Mouse (Mus musculus): Measurements from ENCODE around the gene Aup1. TPM values are rescaled to one million over a fixed set of nuclear protein-coding genes. Genes with fewer than 3 reads are reported as not detected.

The Aup1 gene
- polyA plus RNA-seq, 1 experiment: 1,695 TPM

- Histone ChIP-seq H3K4me3 (replicated peaks) (peak overlapping the region; percentile 14), H3K4me1 (peaks cover 97% of the 10 kb centered on the region), H3K9me3 (no peaks in the 10 kb centered on the region), H3K36me3 (replicated peaks; ENCODE audit: low read length) (peaks cover 20% of the 10 kb centered on the region), H3K27me3 (replicated peaks) (no peaks in the 10 kb centered on the region)
- TF ChIP-seq GATA1 (IDR thresholded peaks at IDR 0.05; ENCODE audit: borderline replicate concordance, low read length): no peak
- no peak for TF ChIP-seq FLI1 (IDR thresholded peaks at IDR 0.05; ENCODE audit: low read length)
Observed at GRCm38 (mm10) chr6:83025221-83025620, 29.1 kb upstream of the Aup1 start.

DNA sequence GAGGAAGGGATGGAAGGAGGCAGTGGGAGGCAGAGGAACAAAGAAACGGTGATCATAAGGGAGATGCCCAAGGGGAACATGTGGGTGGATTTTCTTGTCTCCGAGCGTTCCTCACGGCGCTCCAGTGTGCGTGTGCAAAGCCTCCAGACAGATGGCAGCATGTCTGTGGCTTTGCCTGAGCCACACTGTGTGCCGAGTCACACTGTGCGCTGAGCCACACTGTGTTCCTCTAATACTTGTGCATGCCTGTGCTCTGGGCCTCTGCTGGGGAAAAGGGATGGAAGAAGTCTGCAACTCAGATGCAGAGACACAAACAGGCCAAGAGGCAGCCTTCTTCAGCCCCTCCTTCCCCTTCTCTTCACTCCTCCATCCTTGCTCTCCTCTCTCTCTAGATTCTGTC is 27.0 kb upstream of the Aup1 start:
- no peak for TF ChIP-seq FLI1 (IDR thresholded peaks at IDR 0.05; ENCODE audit: low read length)
- TF ChIP-seq GATA1 (IDR thresholded peaks at IDR 0.05; ENCODE audit: borderline replicate concordance, low read length): no peak
- H3K27me3 ChIP-seq (replicated peaks): no peaks in the 10 kb centered on the region
- H3K4me3 ChIP-seq (replicated peaks): peak overlapping the region; percentile 83
- no peaks in the 10 kb centered on the region for H3K9me3 ChIP-seq
- peaks cover 97% of the 10 kb centered on the region for H3K4me1 ChIP-seq
- H3K36me3 ChIP-seq (replicated peaks; ENCODE audit: low read length): peaks cover 41% of the 10 kb centered on the region

DNA sequence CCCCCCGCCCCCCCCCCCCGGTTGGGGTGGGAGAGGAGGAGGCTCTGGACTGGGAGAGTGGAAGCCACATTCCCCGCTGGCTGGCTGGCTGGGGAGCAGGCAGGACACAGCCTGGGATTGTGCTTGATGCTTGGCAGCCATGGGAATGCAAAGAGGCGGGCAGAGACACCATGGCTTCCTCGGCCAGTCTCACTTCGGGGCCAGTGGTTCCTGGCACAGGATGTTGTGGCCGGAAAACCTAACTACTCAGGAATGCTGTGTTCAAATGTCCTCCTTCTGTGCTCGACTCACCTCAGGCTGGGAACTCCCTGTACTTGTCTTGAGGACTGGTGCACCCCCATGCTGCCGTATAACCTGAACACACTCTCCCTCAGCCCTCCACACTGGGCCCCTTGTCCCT is 26.6 kb upstream of the Aup1 start:
- Histone ChIP-seq H3K9me3 (no peaks in the 10 kb centered on the region), H3K27me3 (replicated peaks) (no peaks in the 10 kb centered on the region), H3K36me3 (replicated peaks; ENCODE audit: low read length) (peaks cover 45% of the 10 kb centered on the region), H3K4me1 (peaks cover 95% of the 10 kb centered on the region), H3K4me3 (replicated peaks) (peak overlapping the region; percentile 83)
- TF ChIP-seq GATA1 (IDR thresholded peaks at IDR 0.05; ENCODE audit: borderline replicate concordance, low read length): no peak
- no peak for TF ChIP-seq FLI1 (IDR thresholded peaks at IDR 0.05; ENCODE audit: low read length)

- H3K27me3 ChIP-seq (replicated peaks): no peaks in the 10 kb centered on the region
- peaks cover 46% of the 10 kb centered on the region for H3K36me3 ChIP-seq (replicated peaks; ENCODE audit: low read length)
- H3K4me3 ChIP-seq (replicated peaks): peak overlapping the region; percentile 50
- no peak for TF ChIP-seq GATA1 (IDR thresholded peaks at IDR 0.05; ENCODE audit: borderline replicate concordance, low read length)
- H3K9me3 ChIP-seq: no peaks in the 10 kb centered on the region
- peaks cover 89% of the 10 kb centered on the region for H3K4me1 ChIP-seq
Observed at GRCm38 (mm10) chr6:83029777-83030176, 24.5 kb upstream of the Aup1 start.

GRCm38 (mm10) chr6:83031111-83031510 is 23.2 kb upstream of the Aup1 start:
- no peaks in the 10 kb centered on the region for H3K27me3 ChIP-seq (replicated peaks)
- peak overlapping the region; percentile 92 for H3K4me3 ChIP-seq (replicated peaks)
- peaks cover 53% of the 10 kb centered on the region for H3K36me3 ChIP-seq (replicated peaks; ENCODE audit: low read length)
- peaks cover 91% of the 10 kb centered on the region for H3K4me1 ChIP-seq
- no peak for TF ChIP-seq GATA1 (IDR thresholded peaks at IDR 0.05; ENCODE audit: borderline replicate concordance, low read length)
- no peak for TF ChIP-seq FLI1 (IDR thresholded peaks at IDR 0.05; ENCODE audit: low read length)
- no peaks in the 10 kb centered on the region for H3K9me3 ChIP-seq

GRCm38 (mm10) chr6:83031921-83032590 is 22.3 kb upstream of the Aup1 start:
- H3K4me1 ChIP-seq: peaks cover 89% of the 10 kb centered on the region
- TF ChIP-seq FLI1 (IDR thresholded peaks at IDR 0.05; ENCODE audit: low read length) (no peak), GATA1 (IDR thresholded peaks at IDR 0.05; ENCODE audit: borderline replicate concordance, low read length) (no peak)
- H3K4me3 ChIP-seq (replicated peaks): peak overlapping the region; percentile 92
- H3K36me3 ChIP-seq (replicated peaks; ENCODE audit: low read length): peaks cover 53% of the 10 kb centered on the region
- H3K27me3 ChIP-seq (replicated peaks): no peaks in the 10 kb centered on the region
- no peaks in the 10 kb centered on the region for H3K9me3 ChIP-seq

DNA sequence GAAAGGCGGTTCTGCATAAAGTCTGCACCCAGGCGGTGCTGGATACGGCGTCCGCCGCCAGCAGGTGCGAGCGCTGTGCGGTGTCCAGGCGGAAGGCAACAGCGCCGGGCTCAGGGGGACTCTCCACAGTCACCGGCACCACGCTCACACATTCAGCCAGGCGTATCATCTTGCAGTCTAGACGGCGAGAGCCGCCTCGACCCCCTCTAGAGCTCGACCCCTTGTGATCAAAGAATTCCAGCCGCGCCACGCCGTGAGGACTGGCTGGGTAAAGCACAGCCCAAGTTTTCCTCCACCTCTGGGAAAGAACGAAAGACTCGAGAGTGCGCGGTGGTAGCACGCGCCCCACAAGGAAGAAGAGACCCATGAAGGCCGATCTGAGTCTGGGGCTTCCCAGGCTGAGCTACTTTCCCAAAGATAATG is 21.5 kb upstream of the Aup1 start:
- peak overlapping the region; percentile 92 for H3K4me3 ChIP-seq (replicated peaks)
- no peaks in the 10 kb centered on the region for H3K27me3 ChIP-seq (replicated peaks)
- no peaks in the 10 kb centered on the region for H3K9me3 ChIP-seq
- H3K4me1 ChIP-seq: peaks cover 88% of the 10 kb centered on the region
- TF ChIP-seq FLI1 (IDR thresholded peaks at IDR 0.05; ENCODE audit: low read length): no peak
- no peak for TF ChIP-seq GATA1 (IDR thresholded peaks at IDR 0.05; ENCODE audit: borderline replicate concordance, low read length)
- peaks cover 58% of the 10 kb centered on the region for H3K36me3 ChIP-seq (replicated peaks; ENCODE audit: low read length)

DNA sequence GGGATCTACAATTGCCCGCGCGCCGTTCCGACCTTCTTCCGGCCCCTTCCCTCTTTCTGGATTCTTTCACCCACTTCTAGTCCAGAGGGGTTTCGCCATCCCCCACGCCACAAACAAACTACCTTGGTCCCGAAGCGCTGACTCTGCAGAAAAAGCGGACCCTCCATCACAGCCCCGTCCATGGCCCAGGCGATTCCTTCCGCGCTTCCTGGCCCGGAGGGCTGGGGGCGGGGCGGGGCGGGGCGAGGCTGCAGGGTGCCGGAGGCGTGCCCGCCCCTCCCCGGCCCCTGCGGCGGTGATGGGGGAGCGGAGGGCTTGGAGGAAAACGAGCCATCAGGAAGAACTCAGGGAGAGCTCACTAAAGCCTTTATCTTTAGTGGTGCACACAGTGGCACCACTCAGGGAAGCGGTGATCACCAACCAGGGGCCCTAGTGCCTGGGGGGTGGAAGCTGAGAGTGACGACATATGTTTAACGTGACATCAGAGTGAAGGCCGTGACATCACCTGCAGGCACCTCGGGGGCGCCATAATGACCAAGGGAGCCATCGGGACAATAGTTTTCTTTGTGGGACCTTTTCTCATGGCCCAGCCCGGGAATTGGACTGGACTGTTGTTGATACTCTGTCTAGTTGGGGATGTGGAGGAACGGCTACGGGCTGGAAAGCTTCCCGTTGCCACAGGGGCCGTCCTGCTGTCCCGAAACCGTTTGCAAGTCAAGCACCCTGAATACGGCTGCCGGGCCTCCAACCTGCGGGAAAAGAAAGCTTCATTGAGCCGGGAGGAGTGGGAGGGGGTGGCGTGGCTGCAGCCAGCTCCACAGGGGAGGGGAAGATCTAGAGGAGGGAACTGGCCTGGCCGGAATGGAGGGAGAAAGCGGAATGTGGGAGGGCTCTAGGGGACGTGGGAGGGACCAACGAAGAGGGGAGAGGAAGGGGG is 20.8 kb upstream of the Aup1 start, which contains the start of the genes Dok1 and Loxl3:
Dok1 (minus strand) TSS at position 223 of the 937 bp plus-strand sequence.
Loxl3 (plus strand) TSS at position 925 of the 937 bp plus-strand sequence.
- H3K4me3 ChIP-seq (replicated peaks): peak within 1 kb of the TSS; percentile 92
- no peak for TF ChIP-seq GATA1 (IDR thresholded peaks at IDR 0.05; ENCODE audit: borderline replicate concordance, low read length)
- H3K36me3 ChIP-seq (replicated peaks; ENCODE audit: low read length): peaks cover 60% of the 10 kb centered on the region
- H3K27me3 ChIP-seq (replicated peaks): no peaks in the 10 kb centered on the region
- H3K4me1 ChIP-seq: peaks cover 88% of the 10 kb centered on the region
- H3K9me3 ChIP-seq: no peaks in the 10 kb centered on the region

DNA sequence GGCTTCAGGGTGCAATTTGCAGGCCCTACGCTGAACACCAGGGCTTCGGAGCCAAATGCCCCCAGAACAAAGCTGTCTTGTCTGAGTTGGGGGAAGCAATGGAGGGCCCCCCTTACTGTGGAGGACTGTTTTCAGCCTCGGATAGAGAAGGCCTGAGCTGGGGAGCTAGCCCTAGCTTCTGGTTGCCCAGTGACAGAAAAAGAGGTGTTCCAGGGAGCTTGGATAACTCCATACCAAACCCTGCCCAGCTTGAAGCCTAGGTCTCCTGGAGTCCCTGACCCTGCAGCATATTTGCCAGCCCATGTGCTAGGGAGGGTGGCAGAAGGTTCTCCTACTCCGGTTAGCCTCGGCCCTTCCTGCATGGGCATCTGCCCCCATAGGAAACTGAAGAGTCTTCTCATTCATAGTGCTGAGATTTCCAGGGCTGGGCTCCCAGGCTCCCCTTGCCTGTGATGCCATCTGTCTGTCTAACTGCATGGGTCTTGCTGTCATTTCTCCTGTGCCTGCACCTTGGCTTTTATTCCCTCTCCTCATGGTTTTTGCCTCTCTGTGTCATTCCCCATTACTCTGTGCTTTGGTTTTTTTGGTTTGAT is 19.8 kb upstream of the Aup1 start:
- no peak for TF ChIP-seq FLI1 (IDR thresholded peaks at IDR 0.05; ENCODE audit: low read length)
- no peak for TF ChIP-seq GATA1 (IDR thresholded peaks at IDR 0.05; ENCODE audit: borderline replicate concordance, low read length)
- peak overlapping the region; percentile 92 for H3K4me3 ChIP-seq (replicated peaks)
- H3K36me3 ChIP-seq (replicated peaks; ENCODE audit: low read length): peaks cover 53% of the 10 kb centered on the region
- no peaks in the 10 kb centered on the region for H3K9me3 ChIP-seq
- H3K4me1 ChIP-seq: peaks cover 86% of the 10 kb centered on the region
- H3K27me3 ChIP-seq (replicated peaks): no peaks in the 10 kb centered on the region

All from megakaryocyte, embryonic 14.5 days (primary cell).